Mouse (Mus musculus): ENCODE measurements at regions not wholly inside any gene's neighbourhood (a gene's known extent, or its start where the extent isn't known, plus 50 kb on each side); places are given as distances from the start of the nearest gene placed in this dataset.
A peak's percentile ranks its signal among the peaks of the same experiment; 100 is the strongest.
"Not testable (repeated sequence)": the region's sequence is repeated elsewhere in the genome, so short reads cannot be mapped to it uniquely, and the experiment has no call there.

- Histone ChIP-seq H3K4me3 (ENCODE audit: insufficient read depth, low read depth, low read length) (no peak overlapping the region), H3K27me3 (ENCODE audit: control insufficient read depth, insufficient read depth, low read length) (no peaks in the 10 kb centered on the region), H3K9ac (ENCODE audit: low read depth, low read length) (no peak overlapping the region), H3K36me3 (ENCODE audit: control insufficient read depth, insufficient read depth, low read length) (no peaks in the 10 kb centered on the region), H3K4me1 (ENCODE audit: control insufficient read depth, insufficient read depth, low read length) (no peaks in the 10 kb centered on the region), H3K27ac (replicated peaks; ENCODE audit: insufficient read depth, low read depth, low read length) (no peak overlapping the region), H3K79me2 (ENCODE audit: control insufficient read depth, insufficient read depth, low read length) (no peaks in the 10 kb centered on the region)
- WGBS = 78% methylated on average over 1 of the region's 1 CpGs
- TF ChIP-seq POLR2A (IDR thresholded peaks at IDR 0.05; ENCODE audit: extremely low read depth, insufficient read depth, low read length) (no peak), CTCF (IDR thresholded peaks at IDR 0.05; ENCODE audit: low read depth, low read length) (no peak)
- no peak for DNase-seq (ENCODE audit: extremely low read depth, low read depth, low spot score)
Measured at GRCm38 (mm10) chr9:116438580-116438979, 263.4 kb upstream of the Tgfbr2 start.

GRCm38 (mm10) chr9:116434414-116434813 lies 259.3 kb upstream of the Tgfbr2 start:
- Histone ChIP-seq H3K27me3 (ENCODE audit: control insufficient read depth, insufficient read depth, low read length) (no peaks in the 10 kb centered on the region), H3K4me3 (ENCODE audit: insufficient read depth, low read depth, low read length) (no peak overlapping the region), H3K27ac (replicated peaks; ENCODE audit: insufficient read depth, low read depth, low read length) (no peak overlapping the region), H3K79me2 (ENCODE audit: control insufficient read depth, insufficient read depth, low read length) (no peaks in the 10 kb centered on the region), H3K36me3 (ENCODE audit: control insufficient read depth, insufficient read depth, low read length) (no peaks in the 10 kb centered on the region), H3K4me1 (ENCODE audit: control insufficient read depth, insufficient read depth, low read length) (no peaks in the 10 kb centered on the region), H3K9ac (ENCODE audit: low read depth, low read length) (no peak overlapping the region)
- TF ChIP-seq POLR2A (IDR thresholded peaks at IDR 0.05; ENCODE audit: extremely low read depth, insufficient read depth, low read length) (no peak), CTCF (IDR thresholded peaks at IDR 0.05; ENCODE audit: low read depth, low read length) (no peak)
- no peak for DNase-seq (ENCODE audit: extremely low read depth, low read depth, low spot score)
- 92% methylated on average over 1 of the region's 1 CpGs for WGBS

- Histone ChIP-seq H3K36me3 (ENCODE audit: control insufficient read depth, insufficient read depth, low read length) (no peaks in the 10 kb centered on the region), H3K27ac (replicated peaks; ENCODE audit: insufficient read depth, low read depth, low read length) (no peak overlapping the region), H3K79me2 (ENCODE audit: control insufficient read depth, insufficient read depth, low read length) (no peaks in the 10 kb centered on the region), H3K9ac (ENCODE audit: low read depth, low read length) (no peak overlapping the region), H3K4me1 (ENCODE audit: control insufficient read depth, insufficient read depth, low read length) (no peaks in the 10 kb centered on the region), H3K27me3 (ENCODE audit: control insufficient read depth, insufficient read depth, low read length) (no peaks in the 10 kb centered on the region), H3K4me3 (ENCODE audit: insufficient read depth, low read depth, low read length) (no peak overlapping the region)
- no peak for DNase-seq (ENCODE audit: extremely low read depth, low read depth, low spot score)
- TF ChIP-seq CTCF (IDR thresholded peaks at IDR 0.05; ENCODE audit: low read depth, low read length) = no peak
- no peak for TF ChIP-seq POLR2A (IDR thresholded peaks at IDR 0.05; ENCODE audit: extremely low read depth, insufficient read depth, low read length)
- WGBS = 93% methylated on average over 4 of the region's 4 CpGs
Measured at GRCm38 (mm10) chr9:116429061-116429460, 253.9 kb upstream of the Tgfbr2 start.

GRCm38 (mm10) chr9:116428475-116428874 lies 253.3 kb upstream of the Tgfbr2 start:
- DNase-seq (ENCODE audit: extremely low read depth, low read depth, low spot score) = no peak
- Histone ChIP-seq H3K27me3 (ENCODE audit: control insufficient read depth, insufficient read depth, low read length) (no peaks in the 10 kb centered on the region), H3K27ac (replicated peaks; ENCODE audit: insufficient read depth, low read depth, low read length) (no peak overlapping the region), H3K36me3 (ENCODE audit: control insufficient read depth, insufficient read depth, low read length) (no peaks in the 10 kb centered on the region), H3K9ac (ENCODE audit: low read depth, low read length) (no peak overlapping the region), H3K4me1 (ENCODE audit: control insufficient read depth, insufficient read depth, low read length) (no peaks in the 10 kb centered on the region), H3K4me3 (ENCODE audit: insufficient read depth, low read depth, low read length) (no peak overlapping the region), H3K79me2 (ENCODE audit: control insufficient read depth, insufficient read depth, low read length) (no peaks in the 10 kb centered on the region)
- no peak for TF ChIP-seq POLR2A (IDR thresholded peaks at IDR 0.05; ENCODE audit: extremely low read depth, insufficient read depth, low read length)
- TF ChIP-seq CTCF (IDR thresholded peaks at IDR 0.05; ENCODE audit: low read depth, low read length) = no peak
- WGBS = 63% methylated on average over 6 of the region's 6 CpGs

GRCm38 (mm10) chr9:116427278-116427677 lies 252.1 kb upstream of the Tgfbr2 start:
- Histone ChIP-seq H3K4me3 (ENCODE audit: insufficient read depth, low read depth, low read length) (no peak overlapping the region), H3K9ac (ENCODE audit: low read depth, low read length) (no peak overlapping the region), H3K4me1 (ENCODE audit: control insufficient read depth, insufficient read depth, low read length) (no peaks in the 10 kb centered on the region), H3K27me3 (ENCODE audit: control insufficient read depth, insufficient read depth, low read length) (no peaks in the 10 kb centered on the region), H3K36me3 (ENCODE audit: control insufficient read depth, insufficient read depth, low read length) (no peaks in the 10 kb centered on the region), H3K27ac (replicated peaks; ENCODE audit: insufficient read depth, low read depth, low read length) (no peak overlapping the region), H3K79me2 (ENCODE audit: control insufficient read depth, insufficient read depth, low read length) (no peaks in the 10 kb centered on the region)
- DNase-seq (ENCODE audit: extremely low read depth, low read depth, low spot score) = no peak
- 60% methylated on average over 6 of the region's 6 CpGs for WGBS
- no peak for TF ChIP-seq POLR2A (IDR thresholded peaks at IDR 0.05; ENCODE audit: extremely low read depth, insufficient read depth, low read length)
- no peak for TF ChIP-seq CTCF (IDR thresholded peaks at IDR 0.05; ENCODE audit: low read depth, low read length)

GRCm38 (mm10) chr9:116426269-116426999 lies 251.3 kb upstream of the Tgfbr2 start:
- Histone ChIP-seq H3K27me3 (ENCODE audit: control insufficient read depth, insufficient read depth, low read length) (no peaks in the 10 kb centered on the region), H3K27ac (replicated peaks; ENCODE audit: insufficient read depth, low read depth, low read length) (no peak overlapping the region), H3K36me3 (ENCODE audit: control insufficient read depth, insufficient read depth, low read length) (no peaks in the 10 kb centered on the region), H3K79me2 (ENCODE audit: control insufficient read depth, insufficient read depth, low read length) (no peaks in the 10 kb centered on the region), H3K9ac (ENCODE audit: low read depth, low read length) (no peak overlapping the region), H3K4me3 (ENCODE audit: insufficient read depth, low read depth, low read length) (no peak overlapping the region), H3K4me1 (ENCODE audit: control insufficient read depth, insufficient read depth, low read length) (no peaks in the 10 kb centered on the region)
- TF ChIP-seq CTCF (IDR thresholded peaks at IDR 0.05; ENCODE audit: low read depth, low read length) (peak; percentile 84), POLR2A (IDR thresholded peaks at IDR 0.05; ENCODE audit: extremely low read depth, insufficient read depth, low read length) (no peak)
- WGBS = 53% methylated on average over 19 of the region's 19 CpGs
- peak; percentile 27 for DNase-seq (ENCODE audit: extremely low read depth, low read depth, low spot score)

GRCm38 (mm10) chr9:116425400-116425799 lies 250.2 kb upstream of the Tgfbr2 start:
- not testable (repeated sequence) for H3K27me3 ChIP-seq (ENCODE audit: control insufficient read depth, insufficient read depth, low read length); DNase-seq (ENCODE audit: extremely low read depth, low read depth, low spot score); H3K4me1 ChIP-seq (ENCODE audit: control insufficient read depth, insufficient read depth, low read length); H3K27ac ChIP-seq (replicated peaks; ENCODE audit: insufficient read depth, low read depth, low read length); H3K79me2 ChIP-seq (ENCODE audit: control insufficient read depth, insufficient read depth, low read length); H3K9ac ChIP-seq (ENCODE audit: low read depth, low read length); H3K4me3 ChIP-seq (ENCODE audit: insufficient read depth, low read depth, low read length); H3K36me3 ChIP-seq (ENCODE audit: control insufficient read depth, insufficient read depth, low read length)
- 75% methylated on average over 9 of the region's 9 CpGs for WGBS
